Mouse (Mus musculus) 3134 (cell line): ENCODE results near the gene Ctcf.

Experiments used
- DNase-seq: peaks from one replicate; pipeline ENCODE4 v3.0.0-alpha.2; 2011; ENCODE audit warnings: low spot score; ENCODE audit not compliant: insufficient read length; ENCODE audit errors: extremely low read depth

The Ctcf gene

GRCm38 (mm10) chr8:105727397-105728124, 91.2 kb downstream of the Ctcf start:
- DNase-seq = no peak

GRCm38 (mm10) chr8:105732186-105732585, 95.8 kb downstream of the Ctcf start:
- DNase-seq = no peak
